Mouse (Mus musculus) ES-E14 (cell line): ENCODE data around the gene Dgkb.

ENCODE experiments used
- CHD2 ChIP-seq: IDR thresholded peaks from 2 replicates; pipeline ENCODE4 v1.6.1; 2014; ENCODE audit warnings: mild to moderate bottlenecking, low read depth, low read length, inconsistent platforms
- HCFC1 ChIP-seq: IDR thresholded peaks from 2 replicates; pipeline ENCODE4 v1.6.1; 2012; ENCODE audit warnings: low read length, inconsistent platforms, borderline replicate concordance; ENCODE audit not compliant: insufficient read depth
- MAFK ChIP-seq: IDR thresholded peaks from 2 replicates; pipeline ENCODE4 v1.6.1; 2014; ENCODE audit warnings: mild to moderate bottlenecking, low read depth, low read length, inconsistent platforms; ENCODE audit not compliant: insufficient read depth
- ZC3H11A ChIP-seq: IDR thresholded peaks from 2 replicates; pipeline ENCODE4 v1.6.1; 2012; ENCODE audit warnings: low read depth, mild to moderate bottlenecking, inconsistent platforms, low read length, borderline replicate concordance

GRCm38 (mm10) chr12:38586368-38586865 is 768.9 kb downstream of the Dgkb start:
- TF ChIP-seq HCFC1 (no peak), ZC3H11A (no peak), CHD2 (no peak), MAFK (no peak)
